Mouse (Mus musculus): Measurements from ENCODE around the gene 2310030G06Rik.

2310030G06Rik gene

GRCm38 (mm10) chr9:50742261-50742660, 4.1 kb downstream of the 2310030G06Rik start:
- DNase-seq = no peak

- no peak for DNase-seq
Measured at GRCm38 (mm10) chr9:50740867-50741784, 5.2 kb downstream of the 2310030G06Rik start.

GRCm38 (mm10) chr9:50738914-50739870, 7.1 kb downstream of the 2310030G06Rik start, which contains the start of gene Dixdc1:
Dixdc1 (minus strand) TSS chr9:50739517.
- peak; percentile 93 for DNase-seq

- DNase-seq = peak; percentile 33
Measured at GRCm38 (mm10) chr9:50734989-50735388, 11.3 kb downstream of the 2310030G06Rik start.

GRCm38 (mm10) chr9:50732560-50732959, 13.8 kb downstream of the 2310030G06Rik start:
- no peak for DNase-seq

- DNase-seq = no peak
Measured at GRCm38 (mm10) chr9:50729600-50729999, 16.7 kb downstream of the 2310030G06Rik start.

GRCm38 (mm10) chr9:50727925-50728651, 18.2 kb downstream of the 2310030G06Rik start:
- DNase-seq = peak; percentile 63

- DNase-seq = no peak
Measured at GRCm38 (mm10) chr9:50727171-50727924, 19.0 kb downstream of the 2310030G06Rik start.

- no peak for DNase-seq
Measured at GRCm38 (mm10) chr9:50725921-50726590, 20.3 kb downstream of the 2310030G06Rik start.

GRCm38 (mm10) chr9:50724661-50725330, 21.5 kb downstream of the 2310030G06Rik start:
- no peak for DNase-seq

GRCm38 (mm10) chr9:50724147-50724546, 22.2 kb downstream of the 2310030G06Rik start:
- no peak for DNase-seq

GRCm38 (mm10) chr9:50723406-50723805, 22.9 kb downstream of the 2310030G06Rik start:
- peak; percentile 11 for DNase-seq

GRCm38 (mm10) chr9:50722451-50722911, 23.9 kb downstream of the 2310030G06Rik start:
- DNase-seq = no peak

GRCm38 (mm10) chr9:50721061-50721460, 25.3 kb downstream of the 2310030G06Rik start:
- DNase-seq = no peak

- DNase-seq = no peak
Measured at GRCm38 (mm10) chr9:50718878-50719277, 27.5 kb downstream of the 2310030G06Rik start.

- no peak for DNase-seq
Measured at GRCm38 (mm10) chr9:50714188-50714587, 32.1 kb downstream of the 2310030G06Rik start.

GRCm38 (mm10) chr9:50711337-50711736, 35.0 kb downstream of the 2310030G06Rik start:
- no peak for DNase-seq

- DNase-seq = peak; percentile 25
Measured at GRCm38 (mm10) chr9:50709108-50709507, 37.2 kb downstream of the 2310030G06Rik start.

- DNase-seq = no peak
Measured at GRCm38 (mm10) chr9:50704907-50705306, 41.4 kb downstream of the 2310030G06Rik start.
